Mouse (Mus musculus) MEL (cell line): ENCODE measurements around the gene Cdkn2d.
A peak's percentile ranks its signal among the peaks of the same experiment; 100 is the strongest.

Experiments
- CTCF ChIP-seq, 3 experiments: IDR thresholded peaks in 2 of 3; conservative IDR thresholded peaks in 1 of 3; 2 replicates each; pipeline ENCODE4 v1.5.1; 2011 to 2012; ENCODE audit warnings: low read length in 3 of 3, low read depth in 2 of 3, mild to moderate bottlenecking in 2 of 3, improper control_type of control experiment in 1 of 3, inconsistent platforms in 1 of 3, mixed read lengths in 1 of 3, moderate library complexity in 1 of 3; ENCODE audit not compliant: control insufficient read depth in 1 of 3, insufficient read depth in 1 of 3, poor library complexity in 1 of 3, severe bottlenecking in 1 of 3
- EP300 ChIP-seq, 2 experiments: IDR thresholded peaks; 2 replicates each; pipeline ENCODE4 v1.6.1; 2011; ENCODE audit warnings: improper control_type of control experiment in 2 of 2, low read length in 2 of 2, low read depth in 1 of 2, mild to moderate bottlenecking in 1 of 2
- MYB ChIP-seq: IDR thresholded peaks from 2 replicates; pipeline ENCODE4 v1.6.1; 2011; ENCODE audit warnings: mild to moderate bottlenecking, low read depth, low read length, improper control_type of control experiment
- NRF1 ChIP-seq: IDR thresholded peaks from 2 replicates; pipeline ENCODE4 v1.6.1; 2014; ENCODE audit warnings: low read depth, mild to moderate bottlenecking, inconsistent platforms, low read length, improper control_type of control experiment, moderate library complexity; ENCODE audit not compliant: poor library complexity, insufficient read depth, severe bottlenecking
- POLR2A ChIP-seq, 2 experiments: IDR thresholded peaks; 2 replicates each; pipeline ENCODE4 v1.6.1; 2011 to 2012; ENCODE audit warnings: low read length in 2 of 2, mild to moderate bottlenecking in 2 of 2, control low read depth in 1 of 2, improper control_type of control experiment in 1 of 2, low read depth in 1 of 2, moderate library complexity in 1 of 2; ENCODE audit not compliant: control insufficient read depth in 1 of 2, insufficient read depth in 1 of 2, poor library complexity in 1 of 2
- POLR2AphosphoS2 ChIP-seq: IDR thresholded peaks from 2 replicates; pipeline ENCODE4 v1.6.1; 2011; ENCODE audit warnings: low read length, improper control_type of control experiment
- TBP ChIP-seq: IDR thresholded peaks from 2 replicates; pipeline ENCODE4 v1.8.0; 2011; ENCODE audit warnings: low read depth, low read length, improper control_type of control experiment
- TCF12 ChIP-seq: IDR thresholded peaks from 2 replicates; pipeline ENCODE4 v1.6.1; 2014; ENCODE audit warnings: low read depth, mild to moderate bottlenecking, inconsistent platforms, low read length, improper control_type of control experiment, moderate library complexity
- UBTF ChIP-seq: IDR thresholded peaks from 2 replicates; pipeline ENCODE4 v1.6.1; 2012; ENCODE audit warnings: low read depth, mild to moderate bottlenecking, inconsistent platforms, low read length, improper control_type of control experiment, moderate library complexity, borderline replicate concordance; ENCODE audit not compliant: insufficient read depth
- USF2 ChIP-seq, 2 experiments: IDR thresholded peaks; 2 replicates each; pipeline ENCODE4 v1.6.1; 2011 to 2012; ENCODE audit warnings: improper control_type of control experiment in 2 of 2, low read length in 2 of 2, borderline replicate concordance in 1 of 2, inconsistent platforms in 1 of 2, low read depth in 1 of 2, mild to moderate bottlenecking in 1 of 2; ENCODE audit not compliant: insufficient read depth in 1 of 2
- ZMIZ1 ChIP-seq: IDR thresholded peaks from 2 replicates; pipeline ENCODE4 v1.6.1; 2012; ENCODE audit warnings: low read depth, mild to moderate bottlenecking, inconsistent platforms, low read length, improper control_type of control experiment, moderate library complexity

DNA sequence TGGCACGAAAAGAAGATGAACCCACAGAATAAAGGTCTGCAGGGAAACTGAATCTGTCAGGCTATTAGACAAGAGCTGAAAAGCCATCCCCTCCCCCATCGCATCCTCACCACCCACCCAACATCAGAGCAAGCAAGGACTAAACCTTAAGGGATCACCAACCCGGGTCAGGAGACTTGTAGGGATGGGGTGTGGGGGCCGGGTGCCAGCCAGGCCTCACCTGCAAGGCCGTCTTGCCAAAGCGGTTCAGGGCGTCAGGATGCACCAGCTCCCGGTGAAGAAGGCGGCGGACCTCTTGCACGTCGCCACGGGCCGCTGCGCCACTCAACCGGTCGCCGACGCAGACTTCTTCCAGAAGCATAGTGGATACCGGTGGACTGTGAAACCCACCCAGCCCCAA is 618 bp downstream of the Cdkn2d start:
- TF ChIP-seq USF2 (IDR thresholded peaks at IDR 0.05; ENCODE audit: borderline replicate concordance in 1 of 2, insufficient read depth in 1 of 2, low read depth in 1 of 2, low read length in 2 of 2) (no peak), TCF12 (no peak), CTCF (IDR thresholded peaks at IDR 0.05 in 2 of 3, conservative IDR thresholded peaks at IDR 0.05 in 1 of 3; ENCODE audit: control insufficient read depth in 1 of 3, insufficient read depth in 1 of 3, low read depth in 2 of 3, low read length in 3 of 3, poor library complexity in 1 of 3, severe bottlenecking in 1 of 3) (no peak), POLR2A (IDR thresholded peaks at IDR 0.05; ENCODE audit: control insufficient read depth in 1 of 2, insufficient read depth in 1 of 2, low read depth in 1 of 2, low read length in 2 of 2, poor library complexity in 1 of 2) (no peak), EP300 (IDR thresholded peaks at IDR 0.05; ENCODE audit: low read depth in 1 of 2, low read length in 2 of 2) (no peak), TBP (0 out of 2 replicates have a peak, but pooled peaks have one; percentile 8), UBTF (peak; percentile 90; the same call in 1 of the 2 replicates), MYB (no peak), POLR2AphosphoS2 (no peak), ZMIZ1 (no peak), NRF1 (no peak)
